Mouse (Mus musculus) ES-E14 (cell line): ENCODE results near the gene Adora2a. TPM values are rescaled to one million over a fixed set of nuclear protein-coding genes. Genes with fewer than 3 reads are reported as not detected.

Experiments used
- DNase-seq: peaks from one replicate; pipeline ENCODE4 v3.0.0-alpha.2; 2013; ENCODE audit warnings: low read depth, low spot score
- H3K27ac ChIP-seq: 2 replicates; pipeline ENCODE4 v1.5.1; 2012; ENCODE audit warnings: low read depth, mild to moderate bottlenecking, low read length, moderate library complexity, mixed read lengths; ENCODE audit not compliant: poor library complexity, insufficient read depth, severe bottlenecking
- H3K36me3 ChIP-seq: 2 replicates; pipeline ENCODE4 v1.6.1; 2012; ENCODE audit warnings: mild to moderate bottlenecking, low read length, moderate library complexity, mixed read lengths; ENCODE audit not compliant: control insufficient read depth, poor library complexity, insufficient read depth, severe bottlenecking
- H3K4me1 ChIP-seq, 2 experiments: fragments of 150-350 bp in 1 of 2; sonication (generic) in 1 of 2; 2 replicates each; pipeline ENCODE4 v1.6.1; 2012; ENCODE audit warnings: low read length in 2 of 2, mild to moderate bottlenecking in 1 of 2, mixed read lengths in 1 of 2; ENCODE audit not compliant: control insufficient read depth in 2 of 2, insufficient read depth in 2 of 2, poor library complexity in 1 of 2
- H3K4me3 ChIP-seq, 2 experiments: fragments of 150-350 bp in 1 of 2; sonication (generic) in 1 of 2; 2 replicates each; pipeline ENCODE4 v1.5.1; 2012; ENCODE audit warnings: low read length in 2 of 2, low read depth in 1 of 2, mild to moderate bottlenecking in 1 of 2, mixed read lengths in 1 of 2; ENCODE audit not compliant: insufficient read depth in 1 of 2, poor library complexity in 1 of 2, severe bottlenecking in 1 of 2
- H3K9ac ChIP-seq: 2 replicates; pipeline ENCODE4 v1.6.1; 2012; ENCODE audit warnings: low read depth, mild to moderate bottlenecking, low read length, mixed read lengths; ENCODE audit not compliant: poor library complexity, insufficient read depth, severe bottlenecking
- H3K9me3 ChIP-seq: fragments of 150-350 bp; sonication (generic); 2 replicates; pipeline ENCODE4 v1.6.1; 2012; ENCODE audit warnings: low read depth, mild to moderate bottlenecking, low read length; ENCODE audit not compliant: control insufficient read depth, insufficient read depth
- CHD2 ChIP-seq: IDR thresholded peaks from 2 replicates; pipeline ENCODE4 v1.6.1; 2014; ENCODE audit warnings: mild to moderate bottlenecking, low read depth, low read length, inconsistent platforms
- in situ Hi-C, 2 experiments: fragments of 600-800 bp; cut with MboI; formaldehyde crosslinking; loops; one replicate each; pipeline ENCODE4 v1.15.1; 2025; ENCODE audit warnings: low sequenced_read_pairs in 2 of 2, inconsistent platforms in 1 of 2; ENCODE audit not compliant: unreplicated experiment in 2 of 2
- total RNA-seq: library from RNA; depleted of rRNA; stranded (reverse); fragments of 300-350 nt; gene quantifications from 2 replicates; pipeline ENCODE4 v1.2.3, GENCODE M21; 2012; rRNA removed

Adora2a gene
- total RNA-seq, 1 experiment: 0.58 TPM

GRCm38 (mm10) chr10:75378688-75379087, 62.0 kb downstream of the Adora2a start:
- no peak overlapping the region for H3K27ac ChIP-seq
- DNase-seq: no peak
- no peaks in the 10 kb centered on the region for H3K36me3 ChIP-seq
- H3K4me1 ChIP-seq: no peaks in the 10 kb centered on the region
- no peak overlapping the region for H3K4me3 ChIP-seq
- in situ Hi-C loops: no loop called here
- TF ChIP-seq CHD2: no peak
- H3K9ac ChIP-seq: no peak overlapping the region
- no peaks in the 10 kb centered on the region for H3K9me3 ChIP-seq

Other genes starting within 250 kb of the Adora2a start
- 23.5 TPM in 2 replicates for gene Specc1l, start 104.8 kb upstream of the Adora2a start, total RNA-seq
- gene Upb1, start 84.2 kb downstream of the Adora2a start, total RNA-seq: 0.62 and 1.4 TPM in 2 replicates
- 86.5 and 124 TPM in 2 replicates for gene Snrpd3, start 200.7 kb downstream of the Adora2a start, total RNA-seq
- gene Gucd1, start 201.1 kb downstream of the Adora2a start, total RNA-seq: 11.5 and 15.6 TPM in 2 replicates
- 0.18 and 0.32 TPM in 2 replicates for gene Lrrc75b, start 243.5 kb downstream of the Adora2a start, total RNA-seq
- gene Ggt1, start 244.7 kb downstream of the Adora2a start, total RNA-seq: 23.6 and 34.4 TPM in 2 replicates